Mouse (Mus musculus): Measurements from ENCODE around the gene Garem2.
"Not testable (repeated sequence)": the region's sequence is repeated elsewhere in the genome, so short reads cannot be mapped to it uniquely, and the experiment has no call there.

Gene Garem2

GRCm38 (mm10) chr5:30104841-30105667 is at the start of gene Garem2:
Gene Garem2 (plus strand): TSS chr5:30105161.
- DNase-seq (ENCODE audit: low spot score), result no peak

GRCm38 (mm10) chr5:30058216-30058731 is 46.7 kb upstream of the Garem2 start:
- no peak for DNase-seq (ENCODE audit: low spot score)

- not testable (repeated sequence) for DNase-seq (ENCODE audit: low spot score)
Observed at GRCm38 (mm10) chr5:30059607-30060006, 45.4 kb upstream of the Garem2 start.

- DNase-seq (ENCODE audit: low spot score), result no peak
Observed at GRCm38 (mm10) chr5:30067726-30068125, 37.2 kb upstream of the Garem2 start.

- DNase-seq (ENCODE audit: low spot score), result no peak
Observed at GRCm38 (mm10) chr5:30071677-30072076, 33.3 kb upstream of the Garem2 start.

- DNase-seq (ENCODE audit: low spot score), result no peak
Observed at GRCm38 (mm10) chr5:30072377-30072776, 32.6 kb upstream of the Garem2 start.

GRCm38 (mm10) chr5:30072825-30073821 is 31.8 kb upstream of the Garem2 start, which contains the start of gene Tyms:
Gene Tyms (minus strand): TSS chr5:30073617.
- DNase-seq (ENCODE audit: low spot score), result peak; percentile 58

- no peak for DNase-seq (ENCODE audit: low spot score)
Observed at GRCm38 (mm10) chr5:30092701-30093100, 12.3 kb upstream of the Garem2 start.

- no peak for DNase-seq (ENCODE audit: low spot score)
Observed at GRCm38 (mm10) chr5:30094399-30094798, 10.6 kb upstream of the Garem2 start.

GRCm38 (mm10) chr5:30095731-30096130 is 9.2 kb upstream of the Garem2 start:
- DNase-seq (ENCODE audit: low spot score), result no peak

GRCm38 (mm10) chr5:30098260-30098659 is 6.7 kb upstream of the Garem2 start:
- no peak for DNase-seq (ENCODE audit: low spot score)

- no peak for DNase-seq (ENCODE audit: low spot score)
Observed at GRCm38 (mm10) chr5:30103340-30103739, 1.6 kb upstream of the Garem2 start.

GRCm38 (mm10) chr5:30104339-30104738 is 622 bp upstream of the Garem2 start:
- DNase-seq (ENCODE audit: low spot score), result no peak

GRCm38 (mm10) chr5:30105668-30106300 is 823 bp downstream of the Garem2 start, which contains the start of gene 3110082J24Rik:
Gene 3110082J24Rik (minus strand): TSS chr5:30106086.
- no peak for DNase-seq (ENCODE audit: low spot score)

- no peak for DNase-seq (ENCODE audit: low spot score)
Observed at GRCm38 (mm10) chr5:30106756-30107155, 1.8 kb downstream of the Garem2 start.

GRCm38 (mm10) chr5:30107186-30107585 is 2.2 kb downstream of the Garem2 start:
- DNase-seq (ENCODE audit: low spot score), result no peak

- DNase-seq (ENCODE audit: low spot score), result no peak
Observed at GRCm38 (mm10) chr5:30107611-30108041, 2.7 kb downstream of the Garem2 start.

- DNase-seq (ENCODE audit: low spot score), result no peak
Observed at GRCm38 (mm10) chr5:30108233-30108632, 3.3 kb downstream of the Garem2 start.

- no peak for DNase-seq (ENCODE audit: low spot score)
Observed at GRCm38 (mm10) chr5:30109899-30110298, 4.9 kb downstream of the Garem2 start.

GRCm38 (mm10) chr5:30110371-30111060 is 5.6 kb downstream of the Garem2 start:
- no peak for DNase-seq (ENCODE audit: low spot score)

- DNase-seq (ENCODE audit: low spot score), result no peak
Observed at GRCm38 (mm10) chr5:30111126-30111525, 6.2 kb downstream of the Garem2 start.

Measured in ovary, postnatal 14 days (tissue).